Mouse (Mus musculus): ENCODE results near the gene 2900026A02Rik. TPM values are rescaled to one million over a fixed set of nuclear protein-coding genes. Genes with fewer than 3 reads are reported as not detected.

Gene 2900026A02Rik
- polyA plus RNA-seq, 1 experiment, result 32.0 TPM

DNA sequence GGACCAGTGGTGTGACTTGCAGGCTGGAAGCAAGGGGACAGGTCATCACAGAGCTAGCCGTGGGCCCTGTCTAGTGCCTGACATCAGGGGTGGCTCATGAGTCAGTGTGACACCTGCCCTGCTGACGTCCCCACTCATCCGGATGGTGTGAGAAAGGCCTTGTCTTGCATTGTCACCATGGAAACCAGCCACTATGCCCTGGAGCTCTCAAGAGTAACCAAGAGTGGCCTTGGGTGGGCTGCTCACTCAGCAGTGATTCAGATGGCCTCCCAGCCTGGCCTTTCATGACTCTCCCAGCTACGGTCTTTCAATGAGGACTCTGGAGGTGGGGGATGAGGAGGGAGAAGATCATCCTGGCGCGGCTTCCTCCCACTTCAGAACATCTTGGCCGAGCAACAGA is 118.6 kb downstream of the 2900026A02Rik start:
- H3K4me1 ChIP-seq (ENCODE audit: control insufficient read depth, insufficient read depth, low read length), result peaks cover 10% of the 10 kb centered on the region
- 75% methylated on average over 7 of the region's 7 CpGs for WGBS
- TF ChIP-seq CTCF (IDR thresholded peaks at IDR 0.05; ENCODE audit: insufficient read depth, low read length) (no peak), POLR2A (IDR thresholded peaks at IDR 0.05; ENCODE audit: borderline replicate concordance, extremely low read depth, low read depth, low read length) (no peak)
- H3K4me3 ChIP-seq (replicated peaks; ENCODE audit: extremely low read depth, low read depth, low read length), result no peak overlapping the region
- no peak for DNase-seq

DNA sequence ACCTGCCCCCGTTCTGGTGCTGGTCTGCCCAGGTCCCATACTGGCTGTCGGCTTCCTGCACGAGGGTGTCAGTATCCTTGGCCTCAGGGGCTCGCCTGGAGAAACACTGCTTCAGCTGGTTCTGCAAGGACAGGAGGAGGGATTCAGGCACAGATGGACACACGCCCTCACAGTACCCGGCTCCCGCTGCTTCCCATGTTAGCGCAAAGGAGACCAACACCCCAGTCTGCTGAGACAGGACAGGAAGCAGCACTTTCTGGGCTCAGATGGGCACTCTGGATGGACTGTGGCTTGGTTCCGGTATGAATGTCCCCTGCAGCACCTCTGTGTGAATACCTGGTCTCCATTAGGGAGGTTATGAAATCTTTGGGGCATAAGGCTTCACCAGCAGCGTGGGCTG is 119.6 kb downstream of the 2900026A02Rik start:
- Histone ChIP-seq H3K4me3 (replicated peaks; ENCODE audit: extremely low read depth, low read depth, low read length) (no peak overlapping the region), H3K4me1 (ENCODE audit: control insufficient read depth, insufficient read depth, low read length) (peaks cover 10% of the 10 kb centered on the region)
- TF ChIP-seq CTCF (IDR thresholded peaks at IDR 0.05; ENCODE audit: insufficient read depth, low read length) (no peak), POLR2A (IDR thresholded peaks at IDR 0.05; ENCODE audit: borderline replicate concordance, extremely low read depth, low read depth, low read length) (no peak)
- DNase-seq, result no peak
- 75% methylated on average over 10 of the region's 10 CpGs for WGBS

DNA sequence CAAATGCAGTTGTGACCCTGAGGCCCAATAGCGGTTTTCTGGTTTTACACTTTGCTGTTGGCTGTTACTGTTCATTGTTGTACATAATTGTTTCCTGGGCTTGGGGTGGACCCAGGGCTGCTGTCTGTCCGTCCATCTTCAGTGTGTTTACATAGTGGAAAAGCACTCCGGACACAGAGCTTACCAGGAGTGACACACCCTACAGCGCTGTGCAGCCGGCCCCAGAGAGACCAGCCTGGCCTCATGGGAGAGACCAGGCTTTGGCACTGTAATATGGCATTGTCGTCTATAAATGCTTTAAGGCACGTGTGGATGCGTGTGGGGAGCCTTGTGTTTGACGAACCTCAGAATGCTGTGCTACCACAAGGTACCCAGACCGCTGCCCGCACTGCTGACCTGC is 120.6 kb downstream of the 2900026A02Rik start:
- WGBS, result 51% methylated on average over 11 of the region's 11 CpGs
- no peak overlapping the region for H3K4me3 ChIP-seq (replicated peaks; ENCODE audit: extremely low read depth, low read depth, low read length)
- no peak for DNase-seq
- TF ChIP-seq CTCF (IDR thresholded peaks at IDR 0.05; ENCODE audit: insufficient read depth, low read length) (no peak), POLR2A (IDR thresholded peaks at IDR 0.05; ENCODE audit: borderline replicate concordance, extremely low read depth, low read depth, low read length) (no peak)
- H3K4me1 ChIP-seq (ENCODE audit: control insufficient read depth, insufficient read depth, low read length), result peaks cover 10% of the 10 kb centered on the region

DNA sequence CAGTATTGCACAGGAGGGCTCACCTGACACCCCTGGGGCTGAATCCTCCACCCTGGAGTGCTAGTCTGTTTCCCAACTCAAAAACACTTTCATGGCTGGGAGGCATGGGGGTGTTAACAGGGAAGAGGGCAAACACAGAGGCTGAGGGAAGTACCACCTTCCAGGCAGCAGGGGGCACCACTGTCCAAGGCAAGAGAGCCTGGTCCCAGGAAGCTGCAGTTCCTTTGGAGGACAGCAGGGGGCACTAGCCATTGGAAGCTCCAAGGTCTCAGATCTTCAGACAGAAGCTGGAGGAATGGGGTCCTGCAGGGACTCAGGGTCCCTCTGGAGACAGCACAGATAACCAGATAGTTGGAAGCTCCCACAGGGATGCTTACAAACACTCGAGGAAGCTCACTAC is 121.5 kb downstream of the 2900026A02Rik start:
- no peak overlapping the region for H3K4me3 ChIP-seq (replicated peaks; ENCODE audit: extremely low read depth, low read depth, low read length)
- peaks cover 10% of the 10 kb centered on the region for H3K4me1 ChIP-seq (ENCODE audit: control insufficient read depth, insufficient read depth, low read length)
- WGBS, result 13% methylated on average over 1 of the region's 1 CpGs
- TF ChIP-seq POLR2A (IDR thresholded peaks at IDR 0.05; ENCODE audit: borderline replicate concordance, extremely low read depth, low read depth, low read length) (no peak), CTCF (IDR thresholded peaks at IDR 0.05; ENCODE audit: insufficient read depth, low read length) (peak; percentile 99)
- peak; percentile 90 for DNase-seq

DNA sequence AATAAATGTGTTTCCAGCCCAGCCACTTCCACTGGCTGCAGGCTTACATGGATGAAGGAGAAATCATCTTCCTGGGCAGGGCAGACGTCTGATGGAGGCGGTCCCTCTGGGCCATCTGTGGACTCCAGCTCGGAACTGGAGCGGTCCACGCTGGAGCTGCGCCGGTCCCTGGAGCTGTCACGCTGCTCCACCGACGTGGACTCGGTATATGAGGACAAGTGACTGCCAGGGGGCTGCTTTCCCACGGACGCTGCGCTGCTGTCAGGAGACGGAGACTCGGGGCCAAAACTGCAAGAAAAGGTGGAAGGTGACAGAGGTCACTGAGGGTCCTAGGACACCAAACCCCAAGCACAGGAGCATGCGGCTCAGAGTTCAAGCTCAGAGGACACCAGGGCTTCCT is 123.5 kb downstream of the 2900026A02Rik start:
- WGBS, result 88% methylated on average over 17 of the region's 17 CpGs
- Histone ChIP-seq H3K4me1 (ENCODE audit: control insufficient read depth, insufficient read depth, low read length) (peaks cover 10% of the 10 kb centered on the region), H3K4me3 (replicated peaks; ENCODE audit: extremely low read depth, low read depth, low read length) (no peak overlapping the region)
- DNase-seq, result no peak
- TF ChIP-seq CTCF (IDR thresholded peaks at IDR 0.05; ENCODE audit: insufficient read depth, low read length) (no peak), POLR2A (IDR thresholded peaks at IDR 0.05; ENCODE audit: borderline replicate concordance, extremely low read depth, low read depth, low read length) (no peak)

DNA sequence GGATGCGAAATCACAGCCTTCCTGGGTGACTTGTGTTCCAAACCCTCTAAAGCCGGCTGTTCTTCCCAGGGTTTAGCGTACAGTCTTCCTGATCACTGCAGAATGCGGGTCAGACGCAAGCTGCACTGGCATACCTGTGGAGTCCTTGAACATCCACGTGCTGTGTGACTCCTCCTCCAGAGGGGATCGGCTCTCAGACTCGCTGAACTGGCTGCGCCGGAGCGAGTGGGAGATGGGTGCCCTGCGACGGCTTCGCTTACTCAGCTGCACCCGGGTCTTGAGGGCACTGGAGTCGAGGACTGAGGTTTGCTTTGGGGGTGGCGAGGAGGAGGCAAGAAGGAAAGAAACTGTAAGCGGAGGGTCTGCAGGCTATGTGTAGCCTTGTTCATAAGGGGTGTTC is 125.6 kb downstream of the 2900026A02Rik start:
- no peak for TF ChIP-seq CTCF (IDR thresholded peaks at IDR 0.05; ENCODE audit: insufficient read depth, low read length)
- no peak for TF ChIP-seq POLR2A (IDR thresholded peaks at IDR 0.05; ENCODE audit: borderline replicate concordance, extremely low read depth, low read depth, low read length)
- 76% methylated on average over 18 of the region's 18 CpGs for WGBS
- Histone ChIP-seq H3K4me1 (ENCODE audit: control insufficient read depth, insufficient read depth, low read length) (peaks cover 3% of the 10 kb centered on the region; the same call in 1 of the 2 replicates), H3K4me3 (replicated peaks; ENCODE audit: extremely low read depth, low read depth, low read length) (no peak overlapping the region)
- DNase-seq, result no peak

DNA sequence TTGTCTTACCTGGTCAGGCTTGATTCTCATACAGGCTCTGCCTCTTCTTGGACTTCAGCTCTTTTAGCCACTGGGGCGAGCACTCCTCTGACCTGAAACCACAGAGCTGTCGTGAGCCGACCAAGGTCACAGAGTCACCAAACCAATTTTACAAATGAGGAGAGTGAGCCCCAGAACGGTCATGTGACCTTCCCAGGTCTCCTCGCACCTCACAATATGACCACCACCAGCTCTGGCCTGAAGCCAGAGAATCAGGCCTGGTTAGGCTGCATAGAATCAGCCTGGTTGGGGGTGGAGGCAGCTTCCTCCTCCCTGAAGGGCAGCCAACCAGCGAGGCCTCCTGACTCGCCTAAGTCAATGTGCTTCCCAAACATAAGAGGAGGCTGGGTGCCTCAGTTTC is 128.6 kb downstream of the 2900026A02Rik start:
- TF ChIP-seq POLR2A (IDR thresholded peaks at IDR 0.05; ENCODE audit: borderline replicate concordance, extremely low read depth, low read depth, low read length) (no peak), CTCF (IDR thresholded peaks at IDR 0.05; ENCODE audit: insufficient read depth, low read length) (no peak)
- H3K4me1 ChIP-seq (ENCODE audit: control insufficient read depth, insufficient read depth, low read length), result no peaks in the 10 kb centered on the region
- WGBS, result 80% methylated on average over 7 of the region's 7 CpGs
- H3K4me3 ChIP-seq (replicated peaks; ENCODE audit: extremely low read depth, low read depth, low read length), result no peak overlapping the region
- no peak for DNase-seq

DNA sequence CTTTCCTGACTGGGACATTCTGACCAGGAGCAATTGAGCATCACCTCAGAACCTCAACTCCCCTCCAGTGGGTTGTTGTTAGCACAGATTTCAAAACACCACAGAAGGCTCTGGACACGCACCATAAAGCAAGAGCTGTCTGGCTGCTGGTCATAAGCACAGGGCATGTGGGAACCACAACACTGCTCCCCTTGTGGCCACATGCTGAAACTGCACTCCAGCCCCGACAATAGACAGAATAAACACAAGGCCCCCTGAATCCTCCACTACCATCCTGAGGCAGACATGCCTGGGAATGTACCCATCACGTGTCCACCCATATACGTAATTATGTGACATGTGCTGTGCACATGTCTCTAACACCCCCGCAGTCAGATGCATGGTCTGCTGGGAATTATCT is 129.9 kb downstream of the 2900026A02Rik start:
- no peaks in the 10 kb centered on the region for H3K4me1 ChIP-seq (ENCODE audit: control insufficient read depth, insufficient read depth, low read length)
- 60% methylated on average over 5 of the region's 5 CpGs for WGBS
- peak; percentile 85 for TF ChIP-seq CTCF (IDR thresholded peaks at IDR 0.05; ENCODE audit: insufficient read depth, low read length)
- no peak for TF ChIP-seq POLR2A (IDR thresholded peaks at IDR 0.05; ENCODE audit: borderline replicate concordance, extremely low read depth, low read depth, low read length)
- no peak overlapping the region for H3K4me3 ChIP-seq (replicated peaks; ENCODE audit: extremely low read depth, low read depth, low read length)
- no peak for DNase-seq

DNA sequence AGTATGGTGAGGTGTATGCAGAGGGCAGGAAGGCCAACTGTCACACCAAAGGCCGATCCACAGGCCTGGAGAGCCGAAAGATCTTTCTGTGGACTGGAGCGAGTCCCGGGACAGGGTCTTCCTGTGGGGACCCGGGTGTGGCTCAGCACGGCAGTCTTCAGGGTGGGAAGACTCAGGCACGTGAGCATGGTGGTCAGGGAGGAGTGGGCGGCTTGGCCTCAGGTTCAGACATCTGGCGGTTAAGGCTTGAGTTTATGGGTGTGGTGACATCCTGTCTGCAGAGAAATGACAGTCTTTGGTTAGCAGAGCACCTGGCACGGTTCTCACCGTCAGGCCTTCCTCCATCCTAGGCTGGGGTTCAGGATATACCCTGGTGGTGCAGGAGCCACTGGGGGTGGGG is 130.3 kb downstream of the 2900026A02Rik start:
- TF ChIP-seq POLR2A (IDR thresholded peaks at IDR 0.05; ENCODE audit: borderline replicate concordance, extremely low read depth, low read depth, low read length) (no peak), CTCF (IDR thresholded peaks at IDR 0.05; ENCODE audit: insufficient read depth, low read length) (no peak)
- no peak for DNase-seq
- WGBS, result 66% methylated on average over 11 of the region's 11 CpGs
- H3K4me3 ChIP-seq (replicated peaks; ENCODE audit: extremely low read depth, low read depth, low read length), result no peak overlapping the region
- H3K4me1 ChIP-seq (ENCODE audit: control insufficient read depth, insufficient read depth, low read length), result no peaks in the 10 kb centered on the region

DNA sequence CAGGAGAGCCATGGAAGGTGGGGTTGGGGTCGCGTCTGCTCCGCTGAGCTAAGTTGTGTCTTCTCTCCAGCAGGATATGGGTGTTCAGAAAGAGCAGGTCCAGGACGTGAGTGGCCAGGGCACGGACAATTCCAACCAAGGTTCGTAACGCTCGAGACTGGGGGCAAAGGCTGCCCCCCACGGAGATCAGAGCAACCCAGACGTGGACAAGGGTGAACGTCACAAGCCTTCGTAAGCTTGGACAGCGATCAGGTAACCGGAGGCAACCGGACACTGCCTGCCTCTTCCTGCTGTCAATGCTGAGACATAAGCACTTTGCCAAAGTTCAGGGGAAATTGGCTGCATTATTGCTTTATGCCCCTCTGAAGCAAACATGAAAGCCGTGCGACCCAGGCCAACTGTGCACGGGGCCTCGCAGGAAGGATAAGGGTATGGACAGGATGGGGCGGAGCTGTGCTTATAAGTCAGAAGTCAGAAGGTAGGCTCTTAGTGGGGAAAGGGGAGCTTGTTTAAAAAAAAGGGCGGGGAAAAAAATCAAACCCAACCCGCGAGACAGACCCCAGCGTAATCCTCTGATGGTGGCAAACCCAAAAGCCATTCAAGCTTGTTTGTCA is 130.9 kb downstream of the 2900026A02Rik start:
- Histone ChIP-seq H3K4me1 (ENCODE audit: control insufficient read depth, insufficient read depth, low read length) (no peaks in the 10 kb centered on the region), H3K4me3 (replicated peaks; ENCODE audit: extremely low read depth, low read depth, low read length) (no peak overlapping the region)
- WGBS, result 90% methylated on average over 24 of the region's 24 CpGs
- no peak for TF ChIP-seq CTCF (IDR thresholded peaks at IDR 0.05; ENCODE audit: insufficient read depth, low read length)
- no peak for TF ChIP-seq POLR2A (IDR thresholded peaks at IDR 0.05; ENCODE audit: borderline replicate concordance, extremely low read depth, low read depth, low read length)
- DNase-seq, result no peak
